In the genomic region with DNA sequence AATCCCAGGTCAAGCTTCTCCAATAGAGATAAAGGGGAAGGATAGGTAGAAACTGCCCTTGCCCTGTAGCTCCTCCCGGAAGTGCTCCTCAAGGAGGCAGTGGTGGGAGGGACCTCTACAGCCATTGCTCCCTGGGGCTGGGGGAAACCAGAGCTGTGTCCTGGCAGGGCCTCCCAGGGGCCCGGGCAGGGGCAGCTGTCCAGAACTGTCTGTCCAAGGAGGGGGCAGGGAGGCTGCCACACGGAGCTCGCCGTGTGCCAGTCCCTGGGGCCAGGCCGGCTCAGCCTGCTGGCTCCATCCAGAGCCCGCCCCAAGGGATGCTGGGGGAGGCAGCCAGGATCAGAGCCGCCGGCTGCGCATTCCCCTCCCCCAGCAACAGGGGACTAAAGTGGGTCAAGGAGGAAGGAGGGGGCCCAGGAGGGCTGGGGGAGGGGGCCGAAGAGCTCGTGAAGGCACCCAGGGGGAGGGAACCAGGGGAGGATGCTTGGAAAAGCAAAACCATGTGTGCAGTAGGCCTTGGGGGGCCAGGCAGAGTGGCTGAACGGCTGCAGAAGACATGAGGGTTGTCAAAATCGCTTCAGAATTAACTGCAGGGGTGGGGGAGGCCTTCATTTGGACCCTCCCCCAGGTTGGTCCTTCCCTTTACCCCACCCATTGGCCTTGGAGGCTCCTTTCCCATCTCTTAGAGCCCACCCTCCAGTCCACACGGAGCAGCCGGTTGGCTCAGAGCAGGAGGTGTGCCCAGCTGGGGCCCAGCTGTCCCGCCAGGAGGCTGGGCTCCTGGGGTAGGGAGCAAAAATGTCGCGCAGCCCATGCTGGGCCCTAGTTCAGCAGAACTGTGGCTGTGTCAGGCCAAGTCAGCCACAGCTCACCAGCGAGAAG, we compare ENCODE assay signal across 8 mouse cellular contexts. TPM values are rescaled to one million over a fixed set of nuclear protein-coding genes. Genes with fewer than 3 reads are reported as not detected.
DNase-seq lines count a peak whose midpoint lies in the region; ATAC-seq and TF ChIP-seq lines count a peak whose summit lies in the region.

No protein-coding gene starts in this region.

- H3K4me2 ChIP-seq in forebrain, embryonic 13.5 days: peak overlapping the region; percentile 51
- H3K4me2 ChIP-seq in stomach, embryonic 16.5 days (ENCODE audit: low read depth, low read length): peak overlapping the region; percentile 64

- intact Hi-C loops in heart, postnatal 10 days (cut with DNase I): loop anchor here (2.0 kb wide), 1 partner anchor 18 kb away; no protein-coding TSS in a partner anchor
- intact Hi-C loops in left cerebral cortex, adult 2 months (cut with DNase I): no loop called here

- peak overlapping the region; percentile 40 for H3K27ac ChIP-seq in ES-Bruce4 (ENCODE audit: insufficient read depth, low read length)
- peak overlapping the region; percentile 41 for H3K27ac ChIP-seq in forebrain, embryonic 13.5 days
- H3K27ac ChIP-seq in left cerebral cortex, adult 2 months: peak overlapping the region; percentile 66
- H3K27ac ChIP-seq in midbrain, embryonic 10.5 days (replicated peaks): peak overlapping the region; percentile 87
- H3K27ac ChIP-seq in stomach, embryonic 16.5 days (ENCODE audit: low read length): peak overlapping the region; percentile 83

- peaks cover 3% of the 10 kb centered on the region for H3K4me1 ChIP-seq in ES-Bruce4 (ENCODE audit: control insufficient read depth, insufficient read depth, low read length)
- peaks cover 63% of the 10 kb centered on the region for H3K4me1 ChIP-seq in forebrain, embryonic 13.5 days
- peaks cover 76% of the 10 kb centered on the region for H3K4me1 ChIP-seq in midbrain, embryonic 10.5 days
- H3K4me1 ChIP-seq in stomach, embryonic 16.5 days (ENCODE audit: control insufficient read depth, insufficient read depth, low read length): peaks cover 44% of the 10 kb centered on the region

- no peaks in the 10 kb centered on the region for H3K9me3 ChIP-seq in ES-Bruce4 (replicated peaks; ENCODE audit: control insufficient read depth, insufficient read depth, low read length, poor library complexity, severe bottlenecking)
- H3K9me3 ChIP-seq in forebrain, embryonic 13.5 days (replicated peaks): no peaks in the 10 kb centered on the region
- no peaks in the 10 kb centered on the region for H3K9me3 ChIP-seq in midbrain, embryonic 10.5 days (replicated peaks)
- H3K9me3 ChIP-seq in stomach, embryonic 16.5 days (replicated peaks; ENCODE audit: control insufficient read depth, low read length): no peaks in the 10 kb centered on the region

- WGBS in forebrain, embryonic 13.5 days: 3% methylated on average over 18 of the region's 20 CpGs
- under 1% methylated on average over 20 of the region's 20 CpGs for WGBS in midbrain, embryonic 10.5 days
- WGBS in stomach, embryonic 16.5 days: 2% methylated on average over 20 of the region's 20 CpGs

- TF ChIP-seq CTCF in ES-Bruce4 (IDR thresholded peaks at IDR 0.05; ENCODE audit: low read depth, low read length): no peak
- TF ChIP-seq CTCF in left cerebral cortex, adult 2 months (IDR thresholded peaks at IDR 0.05): no peak

- no peaks in the 10 kb centered on the region for H3K27me3 ChIP-seq in ES-Bruce4 (ENCODE audit: control insufficient read depth, insufficient read depth, low read length, poor library complexity, severe bottlenecking)
- H3K27me3 ChIP-seq in forebrain, embryonic 13.5 days: no peaks in the 10 kb centered on the region
- no peaks in the 10 kb centered on the region for H3K27me3 ChIP-seq in midbrain, embryonic 10.5 days (ENCODE audit: low read depth, poor library complexity, severe bottlenecking)
- H3K27me3 ChIP-seq in stomach, embryonic 16.5 days (ENCODE audit: control insufficient read depth, insufficient read depth, low read length): no peaks in the 10 kb centered on the region

- peak overlapping the region; percentile 79 for H3K9ac ChIP-seq in ES-Bruce4 (ENCODE audit: low read depth, poor library complexity, severe bottlenecking)
- peak overlapping the region; percentile 48 for H3K9ac ChIP-seq in forebrain, embryonic 13.5 days
- peak overlapping the region; percentile 66 for H3K9ac ChIP-seq in stomach, embryonic 16.5 days (ENCODE audit: low read length)

- TF ChIP-seq POLR2A in ES-Bruce4 (IDR thresholded peaks at IDR 0.05; ENCODE audit: insufficient read depth, low read length): no peak

- H3K36me3 ChIP-seq in ES-Bruce4 (ENCODE audit: control insufficient read depth, insufficient read depth, low read length, poor library complexity, severe bottlenecking): no peaks in the 10 kb centered on the region
- no peaks in the 10 kb centered on the region for H3K36me3 ChIP-seq in forebrain, embryonic 13.5 days (ENCODE audit: poor library complexity, severe bottlenecking)
- H3K36me3 ChIP-seq in midbrain, embryonic 10.5 days: peaks cover 7% of the 10 kb centered on the region
- no peaks in the 10 kb centered on the region for H3K36me3 ChIP-seq in stomach, embryonic 16.5 days (ENCODE audit: control insufficient read depth, insufficient read depth, low read length)

- H3K4me3 ChIP-seq in ES-Bruce4 (ENCODE audit: low read depth, low read length): peak overlapping the region; percentile 62
- peak overlapping the region; percentile 12 for H3K4me3 ChIP-seq in forebrain, embryonic 13.5 days
- H3K4me3 ChIP-seq in left cerebral cortex, adult 2 months: no peak overlapping the region
- H3K4me3 ChIP-seq in midbrain, embryonic 10.5 days: peak overlapping the region; percentile 47
- peak overlapping the region; percentile 34 for H3K4me3 ChIP-seq in stomach, embryonic 16.5 days (replicated peaks; ENCODE audit: low read length)

- peak; percentile 59 for DNase-seq in brain, adult 2 months (ENCODE audit: low read depth, low spot score)
- DNase-seq in heart, postnatal 10 days: peak; percentile 57 to 67
- peak; percentile 50 to 61 for DNase-seq in left cerebral cortex, adult 2 months (ENCODE audit: extremely low spot score in 1 of 2, low spot score in 2 of 2)
- peak; percentile 58 for DNase-seq in midbrain, embryonic 10.5 days (ENCODE audit: low spot score)

- ATAC-seq in forebrain, embryonic 13.5 days: peak; percentile 77
- peak; percentile 88 for ATAC-seq in stomach, embryonic 16.5 days (ENCODE audit: insufficient read depth, low FRiP score)
- no peak for ATAC-seq in monocyte, adult 5-6 weeks (replicated peaks; ENCODE audit: insufficient number of reproducible peaks, low FRiP score, low TSS enrichment, poor library complexity, severe bottlenecking)

- TF ChIP-seq EP300 in ES-Bruce4 (IDR thresholded peaks at IDR 0.05; ENCODE audit: insufficient read depth, low read depth, low read length): no peak

RNA-seq across cellular contexts. Expression of gene Zfp423, which starts 20.8 kb away (rescaled TPM):
- polyA plus RNA-seq in ES-Bruce4 (2011; ENCODE audit: insufficient read depth, insufficient read length, low read depth, missing spikeins): 11.3 and 14.4 TPM in 2 replicates
- polyA plus RNA-seq in forebrain, embryonic 13.5 days (2015; fragmentation: Nextera tagmentation; extraction: Ambion mirVana): 21.5 and 23.2 TPM in 2 replicates
- 10 to 100 TPM in 1 of 2 experiments, 1 to 10 TPM in 1; 9.1 to 14.5 TPM for total RNA-seq in heart, postnatal 10 days (2021)
- total RNA-seq in left cerebral cortex, adult 2 months (2021): 10 to 100 TPM; 25.4 to 32.6 TPM
- polyA plus RNA-seq in midbrain, embryonic 10.5 days (2016; fragmentation: Nextera tagmentation; extraction: Ambion mirVana): 24.8 and 29.7 TPM in 2 replicates
- 4.9 and 7.0 TPM in 2 replicates for polyA plus RNA-seq in stomach, embryonic 16.5 days (2015; fragmentation: Nextera tagmentation; extraction: Ambion mirVana)
- not detected in 3 replicates for total RNA-seq in monocyte, adult 5-6 weeks (2017)
